Mouse (Mus musculus): ENCODE results near the gene Glyat.

DNA sequence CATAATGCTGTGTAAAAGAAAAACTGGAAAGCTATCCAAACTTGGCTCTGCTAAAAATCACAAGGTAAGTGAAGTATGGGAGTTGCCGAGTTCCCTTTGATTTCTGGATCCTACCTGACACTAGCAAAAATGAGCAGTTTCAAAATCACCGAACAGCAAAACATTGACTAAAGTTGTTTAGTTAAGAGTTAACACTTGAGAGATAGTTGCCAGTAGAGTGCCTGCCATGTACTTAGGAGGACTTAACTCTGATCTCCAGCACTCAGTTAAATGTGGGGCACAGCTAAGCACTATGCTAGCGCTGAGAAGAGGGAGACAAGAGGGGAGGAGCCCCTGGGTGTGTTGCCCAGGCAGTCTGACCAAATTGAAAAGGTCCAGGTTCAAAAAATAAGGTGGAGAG, 34.4 kb upstream of the Glyat start:
- TF ChIP-seq POLR2A (IDR thresholded peaks at IDR 0.05; ENCODE audit: insufficient read depth, low read depth, low read length) (no peak), CTCF (IDR thresholded peaks at IDR 0.05) (no peak)
